Mouse (Mus musculus): ENCODE measurements around the gene Tspan14. TPM values are rescaled to one million over a fixed set of nuclear protein-coding genes. Genes with fewer than 3 reads are reported as not detected.

Tspan14 gene
- polyA plus RNA-seq, 1 experiment from 2014 or later: 87.6 TPM

GRCm38 (mm10) chr14:41004201-41005141 is 37.9 kb upstream of the Tspan14 start:
- no peak; the same call in 1 of the 2 replicates for ATAC-seq (ENCODE audit: insufficient number of reproducible peaks, insufficient read depth, low FRiP score, low TSS enrichment)
- H3K9me3 ChIP-seq: no peaks in the 10 kb centered on the region
- H3K9ac ChIP-seq: no peak overlapping the region
- 0 out of 2 replicates have a peak overlapping the region, but pooled peaks have one; percentile 15 for H3K4me3 ChIP-seq
- WGBS: 14% methylated on average over 22 of the region's 22 CpGs
- H3K36me3 ChIP-seq: no peaks in the 10 kb centered on the region
- 0 out of 2 replicates have a peak, but pooled peaks cover 2% of the 10 kb centered on the region for H3K27me3 ChIP-seq
- peaks cover 23% of the 10 kb centered on the region for H3K4me1 ChIP-seq
- H3K4me2 ChIP-seq (replicated peaks): peak overlapping the region; percentile 39
- no peak overlapping the region for H3K27ac ChIP-seq

- Histone ChIP-seq H3K4me3 (no peak overlapping the region), H3K9me3 (no peaks in the 10 kb centered on the region), H3K9ac (no peak overlapping the region), H3K4me1 (peaks cover 13% of the 10 kb centered on the region), H3K36me3 (0 out of 2 replicates have a peak, but pooled peaks cover 5% of the 10 kb centered on the region), H3K27ac (no peak overlapping the region), H3K4me2 (replicated peaks) (no peak overlapping the region), H3K27me3 (0 out of 2 replicates have a peak, but pooled peaks cover 2% of the 10 kb centered on the region)
- ATAC-seq (ENCODE audit: insufficient number of reproducible peaks, insufficient read depth, low FRiP score, low TSS enrichment): no peak
- 81% methylated on average over 5 of the region's 5 CpGs for WGBS
These were observed 35.0 kb upstream of the Tspan14 start for GRCm38 (mm10) chr14:41001576-41001975.

- 0 out of 2 replicates have a peak, but pooled peaks cover 5% of the 10 kb centered on the region for H3K36me3 ChIP-seq
These were observed 34.2 kb upstream of the Tspan14 start for GRCm38 (mm10) chr14:41000801-41001200.

GRCm38 (mm10) chr14:40999904-41000645 is 33.5 kb upstream of the Tspan14 start:
- no peak overlapping the region for H3K4me2 ChIP-seq (replicated peaks)
- peaks cover 10% of the 10 kb centered on the region; the same call in 1 of the 2 replicates for H3K36me3 ChIP-seq
- 0 out of 2 replicates have a peak, but pooled peaks cover 2% of the 10 kb centered on the region for H3K27me3 ChIP-seq
- no peak for ATAC-seq (ENCODE audit: insufficient number of reproducible peaks, insufficient read depth, low FRiP score, low TSS enrichment)
- H3K4me3 ChIP-seq: no peak overlapping the region
- no peaks in the 10 kb centered on the region for H3K9me3 ChIP-seq
- no peak overlapping the region for H3K9ac ChIP-seq
- WGBS: 78% methylated on average over 7 of the region's 7 CpGs
- no peak overlapping the region for H3K27ac ChIP-seq
- peaks cover 12% of the 10 kb centered on the region for H3K4me1 ChIP-seq

More at GRCm38 (mm10) chr14:41000801-41001200, 34.2 kb upstream of the Tspan14 start:
- H3K4me1 ChIP-seq: peaks cover 13% of the 10 kb centered on the region
- 0 out of 2 replicates have a peak, but pooled peaks cover 2% of the 10 kb centered on the region for H3K27me3 ChIP-seq
- H3K27ac ChIP-seq: no peak overlapping the region
- H3K9ac ChIP-seq: no peak overlapping the region
- no peak overlapping the region for H3K4me2 ChIP-seq (replicated peaks)
- no peaks in the 10 kb centered on the region for H3K9me3 ChIP-seq
- no peak for ATAC-seq (ENCODE audit: insufficient number of reproducible peaks, insufficient read depth, low FRiP score, low TSS enrichment)
- 21% methylated on average over 4 of the region's 4 CpGs for WGBS
- no peak overlapping the region for H3K4me3 ChIP-seq

- WGBS: 77% methylated on average over 3 of the region's 3 CpGs
- no peak overlapping the region for H3K4me3 ChIP-seq
- H3K36me3 ChIP-seq: peaks cover 10% of the 10 kb centered on the region; the same call in 1 of the 2 replicates
- H3K4me2 ChIP-seq (replicated peaks): no peak overlapping the region
- H3K4me1 ChIP-seq: no peaks in the 10 kb centered on the region
- H3K27me3 ChIP-seq: no peaks in the 10 kb centered on the region
- H3K9ac ChIP-seq: no peak overlapping the region
- ATAC-seq (ENCODE audit: insufficient number of reproducible peaks, insufficient read depth, low FRiP score, low TSS enrichment): no peak
- no peak overlapping the region for H3K27ac ChIP-seq
- H3K9me3 ChIP-seq: no peaks in the 10 kb centered on the region
These were observed 29.6 kb upstream of the Tspan14 start for GRCm38 (mm10) chr14:40996171-40996570.

- Histone ChIP-seq H3K9ac (no peak overlapping the region), H3K4me2 (replicated peaks) (no peak overlapping the region), H3K9me3 (no peaks in the 10 kb centered on the region), H3K27ac (no peak overlapping the region), H3K4me3 (no peak overlapping the region), H3K27me3 (no peaks in the 10 kb centered on the region), H3K36me3 (peaks cover 10% of the 10 kb centered on the region; the same call in 1 of the 2 replicates), H3K4me1 (no peaks in the 10 kb centered on the region)
- 74% methylated on average over 6 of the region's 6 CpGs for WGBS
- ATAC-seq (ENCODE audit: insufficient number of reproducible peaks, insufficient read depth, low FRiP score, low TSS enrichment): no peak
These were observed 25.9 kb upstream of the Tspan14 start for GRCm38 (mm10) chr14:40992464-40992863.

GRCm38 (mm10) chr14:40988780-40989179 is 22.2 kb upstream of the Tspan14 start:
- Histone ChIP-seq H3K4me1 (no peaks in the 10 kb centered on the region), H3K27ac (no peak overlapping the region), H3K27me3 (no peaks in the 10 kb centered on the region), H3K4me3 (no peak overlapping the region), H3K4me2 (replicated peaks) (no peak overlapping the region), H3K36me3 (no peaks in the 10 kb centered on the region), H3K9me3 (no peaks in the 10 kb centered on the region), H3K9ac (no peak overlapping the region)
- 86% methylated on average over 5 of the region's 5 CpGs for WGBS
- ATAC-seq (ENCODE audit: insufficient number of reproducible peaks, insufficient read depth, low FRiP score, low TSS enrichment): no peak

GRCm38 (mm10) chr14:40987184-40987583 is 20.6 kb upstream of the Tspan14 start:
- Histone ChIP-seq H3K36me3 (no peaks in the 10 kb centered on the region), H3K27ac (no peak overlapping the region), H3K4me1 (no peaks in the 10 kb centered on the region), H3K9me3 (no peaks in the 10 kb centered on the region), H3K27me3 (no peaks in the 10 kb centered on the region), H3K9ac (no peak overlapping the region), H3K4me3 (no peak overlapping the region), H3K4me2 (replicated peaks) (no peak overlapping the region)
- 0 out of 2 replicates have a peak, but pooled peaks have one; percentile 22 for ATAC-seq (ENCODE audit: insufficient number of reproducible peaks, insufficient read depth, low FRiP score, low TSS enrichment)
- WGBS: 71% methylated on average over 2 of the region's 2 CpGs

GRCm38 (mm10) chr14:40985635-40986034 is 19.0 kb upstream of the Tspan14 start:
- 89% methylated on average over 4 of the region's 4 CpGs for WGBS
- ATAC-seq (ENCODE audit: insufficient number of reproducible peaks, insufficient read depth, low FRiP score, low TSS enrichment): no peak
- H3K9ac ChIP-seq: no peak overlapping the region
- H3K27me3 ChIP-seq: no peaks in the 10 kb centered on the region
- H3K36me3 ChIP-seq: no peaks in the 10 kb centered on the region
- no peak overlapping the region for H3K27ac ChIP-seq
- no peaks in the 10 kb centered on the region for H3K9me3 ChIP-seq
- H3K4me3 ChIP-seq: no peak overlapping the region
- H3K4me1 ChIP-seq: no peaks in the 10 kb centered on the region
- H3K4me2 ChIP-seq (replicated peaks): no peak overlapping the region

GRCm38 (mm10) chr14:40979723-40980122 is 13.1 kb upstream of the Tspan14 start:
- Histone ChIP-seq H3K27me3 (no peaks in the 10 kb centered on the region), H3K27ac (no peak overlapping the region), H3K36me3 (no peaks in the 10 kb centered on the region), H3K9me3 (no peaks in the 10 kb centered on the region), H3K4me3 (no peak overlapping the region), H3K4me1 (no peaks in the 10 kb centered on the region), H3K9ac (no peak overlapping the region), H3K4me2 (replicated peaks) (no peak overlapping the region)
- no peak for ATAC-seq (ENCODE audit: insufficient number of reproducible peaks, insufficient read depth, low FRiP score, low TSS enrichment)
- 32% methylated on average over 1 of the region's 1 CpGs for WGBS

GRCm38 (mm10) chr14:40979002-40979401 is 12.4 kb upstream of the Tspan14 start:
- no peaks in the 10 kb centered on the region for H3K9me3 ChIP-seq
- no peak overlapping the region for H3K9ac ChIP-seq
- no peak overlapping the region for H3K4me2 ChIP-seq (replicated peaks)
- 45% methylated on average over 4 of the region's 4 CpGs for whole genome bisulfite sequencing
- H3K4me1 ChIP-seq: no peaks in the 10 kb centered on the region
- H3K27ac ChIP-seq: no peak overlapping the region
- ATAC-seq (ENCODE audit: insufficient number of reproducible peaks, insufficient read depth, low FRiP score, low TSS enrichment): peak; percentile 61; the same call in 1 of the 2 replicates
- no peaks in the 10 kb centered on the region for H3K36me3 ChIP-seq
- H3K27me3 ChIP-seq: no peaks in the 10 kb centered on the region
- H3K4me3 ChIP-seq: no peak overlapping the region

Measured in embryonic facial prominence, embryonic 12.5 days (tissue).